Mouse (Mus musculus) olfactory bulb, adult 2 months (tissue): Measurements from ENCODE around the gene Tex33.

ENCODE experiments used
- CTCF ChIP-seq: fragments of 200-500 bp; IDR thresholded peaks from 2 replicates; pipeline ENCODE4 v1.5.1; 2012; ENCODE audit warnings: low read depth, mild to moderate bottlenecking, low read length, moderate library complexity; ENCODE audit not compliant: insufficient read depth
- POLR2A ChIP-seq: fragments of 200-500 bp; IDR thresholded peaks from 2 replicates; pipeline ENCODE4 v1.6.1; 2012; ENCODE audit warnings: mild to moderate bottlenecking, low read depth, low read length, moderate library complexity; ENCODE audit not compliant: insufficient read depth

- no peak for TF ChIP-seq CTCF
- no peak for TF ChIP-seq POLR2A
Measured at GRCm38 (mm10) chr15:78405517-78406211, 10.0 kb upstream of the Tex33 start, which contains the start of gene Tst.
